Mouse (Mus musculus) intestine, embryonic 15.5 days (tissue): ENCODE measurements around the gene St6gal1. TPM values are rescaled to one million over a fixed set of nuclear protein-coding genes. Genes with fewer than 3 reads are reported as not detected.

ENCODE experiments used
- ATAC-seq: fragments of 200-750 bp; cut with Nextera tagmentation; 2 replicates; pipeline ENCODE4 v1.8.0; 2017; ENCODE audit warnings: moderate TSS enrichment, moderate library complexity
- H3K27ac ChIP-seq: fragments of 300-500 bp; sonication (generic); 2 replicates; pipeline ENCODE4 v1.5.1; 2015; ENCODE audit warnings: mild to moderate bottlenecking, inconsistent platforms
- H3K27me3 ChIP-seq: fragments of 300-500 bp; sonication (generic); replicated peaks from 2 replicates; pipeline ENCODE4 v1.6.1; 2015; ENCODE audit warnings: inconsistent platforms
- H3K36me3 ChIP-seq: fragments of 300-500 bp; sonication (generic); 2 replicates; pipeline ENCODE4 v1.6.1; 2015; ENCODE audit warnings: inconsistent platforms
- H3K4me1 ChIP-seq: fragments of 300-500 bp; sonication (generic); replicated peaks from 2 replicates; pipeline ENCODE4 v1.6.1; 2015; ENCODE audit warnings: inconsistent platforms
- H3K4me2 ChIP-seq: fragments of 300-500 bp; sonication (generic); replicated peaks from 2 replicates; pipeline ENCODE4 v1.6.1; 2015; ENCODE audit warnings: mild to moderate bottlenecking, inconsistent platforms
- H3K4me3 ChIP-seq: fragments of 300-500 bp; sonication (generic); replicated peaks from 2 replicates; pipeline ENCODE4 v1.5.1; 2015; ENCODE audit warnings: inconsistent platforms
- H3K9ac ChIP-seq: fragments of 300-500 bp; sonication (generic); 2 replicates; pipeline ENCODE4 v1.6.1; 2015; ENCODE audit warnings: inconsistent platforms
- H3K9me3 ChIP-seq: fragments of 300-500 bp; sonication (generic); 2 replicates; pipeline ENCODE4 v1.6.1; 2016; ENCODE audit warnings: inconsistent platforms
- WGBS: fragments of 180-500 bp; shearing (Covaris S2); methylation state at CpG from one replicate; pipeline ENCODE4 v1.1.7; 2015; 5-methylcytosine and 5-hydroxymethylcytosine counted together
- polyA plus RNA-seq: library from polyadenylated mRNA; unstranded; fragments of >200 nt; fragmentation: Nextera tagmentation; extraction: Ambion mirVana; gene quantifications from 2 replicates; pipeline ENCODE4 v1.2.1, GENCODE M21; 2015

The St6gal1 gene
- polyA plus RNA-seq, 1 experiment from 2014 or later = 15.7 TPM

- no peaks in the 10 kb centered on the region for H3K36me3 ChIP-seq
- no peaks in the 10 kb centered on the region for H3K27me3 ChIP-seq
- peaks cover 22% of the 10 kb centered on the region for H3K4me1 ChIP-seq
- 35% methylated on average over 3 of the region's 3 CpGs for WGBS
- ATAC-seq = peak; percentile 16; the same call in 1 of the 2 replicates
- H3K9ac ChIP-seq = no peak overlapping the region
- H3K27ac ChIP-seq = no peak overlapping the region
- no peaks in the 10 kb centered on the region for H3K9me3 ChIP-seq
- no peak overlapping the region for H3K4me3 ChIP-seq
- no peak overlapping the region for H3K4me2 ChIP-seq
These were observed 46.3 kb downstream of the St6gal1 start for GRCm38 (mm10) chr16:23270913-23271253.

- 70% methylated on average over 14 of the region's 14 CpGs for WGBS
- Histone ChIP-seq H3K4me1 (peaks cover 22% of the 10 kb centered on the region), H3K27ac (no peak overlapping the region), H3K9me3 (no peaks in the 10 kb centered on the region), H3K27me3 (no peaks in the 10 kb centered on the region), H3K4me2 (no peak overlapping the region), H3K4me3 (no peak overlapping the region), H3K36me3 (no peaks in the 10 kb centered on the region), H3K9ac (no peak overlapping the region)
- no peak for ATAC-seq
These were observed 47.4 kb downstream of the St6gal1 start for GRCm38 (mm10) chr16:23271746-23272520.

GRCm38 (mm10) chr16:23272521-23273230 is 48.1 kb downstream of the St6gal1 start:
- Histone ChIP-seq H3K4me2 (no peak overlapping the region), H3K9me3 (no peaks in the 10 kb centered on the region), H3K9ac (no peak overlapping the region), H3K36me3 (no peaks in the 10 kb centered on the region), H3K27ac (no peak overlapping the region), H3K27me3 (no peaks in the 10 kb centered on the region), H3K4me1 (peaks cover 22% of the 10 kb centered on the region), H3K4me3 (no peak overlapping the region)
- no peak for ATAC-seq
- WGBS = 67% methylated on average over 9 of the region's 9 CpGs

- H3K36me3 ChIP-seq = no peaks in the 10 kb centered on the region
- no peaks in the 10 kb centered on the region for H3K9me3 ChIP-seq
- no peak overlapping the region for H3K27ac ChIP-seq
- ATAC-seq = no peak
- no peak overlapping the region for H3K4me2 ChIP-seq
- H3K9ac ChIP-seq = no peak overlapping the region
- no peak overlapping the region for H3K4me3 ChIP-seq
- H3K27me3 ChIP-seq = no peaks in the 10 kb centered on the region
- peaks cover 22% of the 10 kb centered on the region for H3K4me1 ChIP-seq
- WGBS = 48% methylated on average over 6 of the region's 6 CpGs
These were observed 49.5 kb downstream of the St6gal1 start for GRCm38 (mm10) chr16:23274005-23274404.

GRCm38 (mm10) chr16:23274606-23275310 is 50.2 kb downstream of the St6gal1 start:
- no peaks in the 10 kb centered on the region for H3K27me3 ChIP-seq
- no peak overlapping the region for H3K9ac ChIP-seq
- no peak for ATAC-seq
- H3K27ac ChIP-seq = no peak overlapping the region
- H3K4me1 ChIP-seq = peaks cover 22% of the 10 kb centered on the region
- H3K4me2 ChIP-seq = no peak overlapping the region
- H3K36me3 ChIP-seq = no peaks in the 10 kb centered on the region
- no peak overlapping the region for H3K4me3 ChIP-seq
- H3K9me3 ChIP-seq = no peaks in the 10 kb centered on the region
- 85% methylated on average over 7 of the region's 7 CpGs for WGBS

- no peak overlapping the region for H3K4me3 ChIP-seq
- H3K9me3 ChIP-seq = no peaks in the 10 kb centered on the region
- H3K9ac ChIP-seq = no peak overlapping the region
- H3K4me2 ChIP-seq = no peak overlapping the region
- ATAC-seq = no peak
- no peaks in the 10 kb centered on the region for H3K36me3 ChIP-seq
- WGBS = 74% methylated on average over 2 of the region's 2 CpGs
- no peaks in the 10 kb centered on the region for H3K27me3 ChIP-seq
- H3K27ac ChIP-seq = no peak overlapping the region
- peaks cover 13% of the 10 kb centered on the region for H3K4me1 ChIP-seq
These were observed 51.1 kb downstream of the St6gal1 start for GRCm38 (mm10) chr16:23275661-23276060.

- no peaks in the 10 kb centered on the region for H3K36me3 ChIP-seq
- H3K27me3 ChIP-seq = no peaks in the 10 kb centered on the region
- H3K4me2 ChIP-seq = no peak overlapping the region
- no peak overlapping the region for H3K4me3 ChIP-seq
- no peaks in the 10 kb centered on the region for H3K4me1 ChIP-seq
- 63% methylated on average over 9 of the region's 9 CpGs for WGBS
- no peak for ATAC-seq
- H3K9me3 ChIP-seq = no peaks in the 10 kb centered on the region
- no peak overlapping the region for H3K27ac ChIP-seq
- H3K9ac ChIP-seq = no peak overlapping the region
These were observed 55.6 kb downstream of the St6gal1 start for GRCm38 (mm10) chr16:23279879-23280741.

GRCm38 (mm10) chr16:23280742-23281090 is 56.2 kb downstream of the St6gal1 start:
- no peak overlapping the region for H3K27ac ChIP-seq

GRCm38 (mm10) chr16:23282241-23282640 is 57.7 kb downstream of the St6gal1 start:
- no peaks in the 10 kb centered on the region for H3K9me3 ChIP-seq
- no peaks in the 10 kb centered on the region for H3K36me3 ChIP-seq
- H3K4me2 ChIP-seq = no peak overlapping the region
- no peak overlapping the region for H3K4me3 ChIP-seq
- 93% methylated on average over 5 of the region's 5 CpGs for WGBS
- no peak for ATAC-seq
- no peak overlapping the region for H3K9ac ChIP-seq
- H3K27me3 ChIP-seq = no peaks in the 10 kb centered on the region
- no peak overlapping the region for H3K27ac ChIP-seq
- no peaks in the 10 kb centered on the region for H3K4me1 ChIP-seq

More at GRCm38 (mm10) chr16:23280742-23281090, 56.2 kb downstream of the St6gal1 start:
- Histone ChIP-seq H3K27me3 (no peaks in the 10 kb centered on the region), H3K9ac (no peak overlapping the region), H3K9me3 (no peaks in the 10 kb centered on the region), H3K36me3 (no peaks in the 10 kb centered on the region), H3K4me2 (no peak overlapping the region), H3K4me3 (no peak overlapping the region), H3K4me1 (no peaks in the 10 kb centered on the region)
- ATAC-seq = no peak
- 56% methylated on average over 4 of the region's 4 CpGs for WGBS

GRCm38 (mm10) chr16:23282941-23283340 is 58.4 kb downstream of the St6gal1 start:
- ATAC-seq = no peak
- Histone ChIP-seq H3K27ac (no peak overlapping the region), H3K27me3 (no peaks in the 10 kb centered on the region), H3K9ac (no peak overlapping the region), H3K9me3 (no peaks in the 10 kb centered on the region), H3K4me1 (no peaks in the 10 kb centered on the region), H3K4me2 (no peak overlapping the region), H3K36me3 (no peaks in the 10 kb centered on the region), H3K4me3 (no peak overlapping the region)
- WGBS = 91% methylated on average over 5 of the region's 5 CpGs

- no peaks in the 10 kb centered on the region for H3K36me3 ChIP-seq
- 88% methylated on average over 1 of the region's 1 CpGs for WGBS
These were observed 59.1 kb downstream of the St6gal1 start for GRCm38 (mm10) chr16:23283677-23284076.

More at GRCm38 (mm10) chr16:23283677-23284076, 59.1 kb downstream of the St6gal1 start:
- Histone ChIP-seq H3K9ac (no peak overlapping the region), H3K27ac (no peak overlapping the region), H3K4me1 (no peaks in the 10 kb centered on the region), H3K4me3 (no peak overlapping the region), H3K4me2 (no peak overlapping the region), H3K9me3 (no peaks in the 10 kb centered on the region), H3K27me3 (no peaks in the 10 kb centered on the region)
- ATAC-seq = no peak
